Mouse (Mus musculus) MEL (cell line): ENCODE measurements around the gene 4931406P16Rik. TPM values are rescaled to one million over a fixed set of nuclear protein-coding genes. Genes with fewer than 3 reads are reported as not detected.
A peak's percentile ranks its signal among the peaks of the same experiment; 100 is the strongest.

Experiments
- DNase-seq: peaks from one replicate; pipeline ENCODE4 v3.0.0; 2011; ENCODE audit warnings: low read depth, low spot score
- H3K27ac ChIP-seq: 2 replicates; pipeline ENCODE4 v1.5.1; 2012; ENCODE audit warnings: low read depth, mild to moderate bottlenecking, control low read depth, low read length, moderate library complexity; ENCODE audit not compliant: control insufficient read depth
- H3K27me3 ChIP-seq, 2 experiments: fragments of 150-350 bp in 1 of 2; sonication (generic) in 1 of 2; 2 replicates each; pipeline ENCODE4 v1.6.1; 2012; ENCODE audit warnings: low read length in 2 of 2, mild to moderate bottlenecking in 2 of 2, improper control_type of control experiment in 1 of 2, moderate library complexity in 1 of 2; ENCODE audit not compliant: insufficient read depth in 2 of 2, control insufficient read depth in 1 of 2
- H3K36me3 ChIP-seq, 2 experiments: 2 replicates each; pipeline ENCODE4 v1.6.1; 2012 to 2014; ENCODE audit warnings: low read length in 2 of 2, improper control_type of control experiment in 1 of 2, inconsistent platforms in 1 of 2, mild to moderate bottlenecking in 1 of 2; ENCODE audit not compliant: insufficient read depth in 2 of 2, control insufficient read depth in 1 of 2
- H3K4me1 ChIP-seq, 2 experiments: fragments of 150-350 bp in 1 of 2; sonication (generic) in 1 of 2; 2 replicates each; pipeline ENCODE4 v1.6.1; 2012; ENCODE audit warnings: low read length in 2 of 2, improper control_type of control experiment in 1 of 2, mild to moderate bottlenecking in 1 of 2; ENCODE audit not compliant: insufficient read depth in 2 of 2, control insufficient read depth in 1 of 2
- H3K4me3 ChIP-seq, 2 experiments: fragments of 150-350 bp in 1 of 2; sonication (generic) in 1 of 2; 2 replicates each; pipeline ENCODE4 v1.5.1; 2012; ENCODE audit warnings: low read depth in 2 of 2, low read length in 2 of 2, mild to moderate bottlenecking in 2 of 2, moderate library complexity in 2 of 2, control low read depth in 1 of 2, improper control_type of control experiment in 1 of 2; ENCODE audit not compliant: control insufficient read depth in 1 of 2, insufficient read depth in 1 of 2
- H3K79me2 ChIP-seq: 2 replicates; pipeline ENCODE4 v1.6.1; 2012; ENCODE audit warnings: mild to moderate bottlenecking, low read length, moderate library complexity; ENCODE audit not compliant: control insufficient read depth, poor library complexity, insufficient read depth
- H3K9ac ChIP-seq: 2 replicates; pipeline ENCODE4 v1.6.1; 2012; ENCODE audit warnings: low read depth, mild to moderate bottlenecking, control low read depth, low read length, moderate library complexity; ENCODE audit not compliant: control insufficient read depth, poor library complexity, severe bottlenecking
- H3K9me3 ChIP-seq: fragments of 150-350 bp; sonication (generic); replicated peaks from 2 replicates; pipeline ENCODE4 v1.6.1; 2012; ENCODE audit warnings: mild to moderate bottlenecking, low read length, improper control_type of control experiment, moderate library complexity; ENCODE audit not compliant: insufficient read depth
- BHLHE40 ChIP-seq: IDR thresholded peaks from 2 replicates; pipeline ENCODE4 v1.6.1; 2012; ENCODE audit warnings: low read depth, mild to moderate bottlenecking, inconsistent platforms, low read length, improper control_type of control experiment, borderline replicate concordance
- CTCF ChIP-seq, 3 experiments: IDR thresholded peaks in 2 of 3; conservative IDR thresholded peaks in 1 of 3; 2 replicates each; pipeline ENCODE4 v1.5.1; 2011 to 2012; ENCODE audit warnings: low read length in 3 of 3, low read depth in 2 of 3, mild to moderate bottlenecking in 2 of 3, improper control_type of control experiment in 1 of 3, inconsistent platforms in 1 of 3, mixed read lengths in 1 of 3, moderate library complexity in 1 of 3; ENCODE audit not compliant: control insufficient read depth in 1 of 3, insufficient read depth in 1 of 3, poor library complexity in 1 of 3, severe bottlenecking in 1 of 3
- E2F4 ChIP-seq: IDR thresholded peaks from 2 replicates; pipeline ENCODE4 v1.6.1; 2011; ENCODE audit warnings: low read depth, low read length, improper control_type of control experiment, borderline replicate concordance
- EP300 ChIP-seq, 2 experiments: IDR thresholded peaks; 2 replicates each; pipeline ENCODE4 v1.6.1; 2011; ENCODE audit warnings: improper control_type of control experiment in 2 of 2, low read length in 2 of 2, low read depth in 1 of 2, mild to moderate bottlenecking in 1 of 2
- ETS1 ChIP-seq: IDR thresholded peaks from 2 replicates; pipeline ENCODE4 v1.6.1; 2012; ENCODE audit warnings: low read depth, mild to moderate bottlenecking, inconsistent platforms, low read length, improper control_type of control experiment, moderate library complexity
- HCFC1 ChIP-seq: IDR thresholded peaks from 2 replicates; pipeline ENCODE4 v1.6.1; 2012; ENCODE audit warnings: low read depth, mild to moderate bottlenecking, inconsistent platforms, low read length, improper control_type of control experiment, moderate library complexity
- JUND ChIP-seq: IDR thresholded peaks from 2 replicates; pipeline ENCODE4 v1.6.1; 2011; ENCODE audit warnings: low read depth, mild to moderate bottlenecking, improper control_type of control experiment, low read length
- MAFK ChIP-seq: IDR thresholded peaks from 2 replicates; pipeline ENCODE4 v1.6.1; 2011; ENCODE audit warnings: low read depth, mild to moderate bottlenecking, low read length, improper control_type of control experiment, borderline replicate concordance
- MAX ChIP-seq: IDR thresholded peaks from 2 replicates; pipeline ENCODE4 v1.6.1; 2011; ENCODE audit warnings: low read length, improper control_type of control experiment
- MAZ ChIP-seq: IDR thresholded peaks from 2 replicates; pipeline ENCODE4 v1.6.1; 2012; ENCODE audit warnings: low read depth, mild to moderate bottlenecking, inconsistent platforms, low read length, improper control_type of control experiment
- MXI1 ChIP-seq: IDR thresholded peaks from 2 replicates; pipeline ENCODE4 v1.6.1; 2011; ENCODE audit warnings: mild to moderate bottlenecking, low read depth, low read length, improper control_type of control experiment
- MYB ChIP-seq: IDR thresholded peaks from 2 replicates; pipeline ENCODE4 v1.6.1; 2011; ENCODE audit warnings: mild to moderate bottlenecking, low read depth, low read length, improper control_type of control experiment
- NELFE ChIP-seq: IDR thresholded peaks from 2 replicates; pipeline ENCODE4 v1.6.1; 2011; ENCODE audit warnings: low read depth, low read length, improper control_type of control experiment
- NRF1 ChIP-seq: IDR thresholded peaks from 2 replicates; pipeline ENCODE4 v1.6.1; 2014; ENCODE audit warnings: low read depth, mild to moderate bottlenecking, inconsistent platforms, low read length, improper control_type of control experiment, moderate library complexity; ENCODE audit not compliant: poor library complexity, insufficient read depth, severe bottlenecking
- RCOR1 ChIP-seq: IDR thresholded peaks from 2 replicates; pipeline ENCODE4 v1.6.1; 2012; ENCODE audit warnings: low read depth, mild to moderate bottlenecking, inconsistent platforms, low read length, improper control_type of control experiment
- TCF12 ChIP-seq: IDR thresholded peaks from 2 replicates; pipeline ENCODE4 v1.6.1; 2014; ENCODE audit warnings: low read depth, mild to moderate bottlenecking, inconsistent platforms, low read length, improper control_type of control experiment, moderate library complexity
- USF1 ChIP-seq: IDR thresholded peaks from 2 replicates; pipeline ENCODE4 v1.6.1; 2014; ENCODE audit warnings: low read depth, mild to moderate bottlenecking, inconsistent platforms, low read length, improper control_type of control experiment, moderate library complexity
- USF2 ChIP-seq, 2 experiments: IDR thresholded peaks; 2 replicates each; pipeline ENCODE4 v1.6.1; 2011 to 2012; ENCODE audit warnings: improper control_type of control experiment in 2 of 2, low read length in 2 of 2, borderline replicate concordance in 1 of 2, inconsistent platforms in 1 of 2, low read depth in 1 of 2, mild to moderate bottlenecking in 1 of 2; ENCODE audit not compliant: insufficient read depth in 1 of 2
- ZC3H11A ChIP-seq: IDR thresholded peaks from 2 replicates; pipeline ENCODE4 v1.6.1; 2012; ENCODE audit warnings: low read depth, mild to moderate bottlenecking, inconsistent platforms, low read length, improper control_type of control experiment
- ZMIZ1 ChIP-seq: IDR thresholded peaks from 2 replicates; pipeline ENCODE4 v1.6.1; 2012; ENCODE audit warnings: low read depth, mild to moderate bottlenecking, inconsistent platforms, low read length, improper control_type of control experiment, moderate library complexity
- ZNF384 ChIP-seq: IDR thresholded peaks from 2 replicates; pipeline ENCODE4 v1.6.1; 2012; ENCODE audit warnings: low read depth, mild to moderate bottlenecking, inconsistent platforms, low read length, improper control_type of control experiment
- polyA plus RNA-seq, 2 experiments: library from polyadenylated mRNA; stranded (reverse) in 1 of 2; unstranded in 1 of 2; fragments of >175 nt in 1 of 2; fragments of >200 nt in 1 of 2; gene quantifications; 2 replicates each; pipeline versions ENCODE4 v1.2.1 to v1.2.4; 2012; ENCODE audit warnings: low replicate concordance in 2 of 2, low read depth in 1 of 2; ENCODE audit not compliant: insufficient read length in 2 of 2, insufficient read depth in 1 of 2, missing spikeins in 1 of 2
- total RNA-seq: library from RNA; depleted of rRNA; stranded (reverse); fragments of 300-350 nt; gene quantifications from 2 replicates; pipeline ENCODE4 v1.2.3, GENCODE M21; 2012

The 4931406P16Rik gene
- total and polyA plus RNA-seq, 3 experiments: 7.8 to 18.0 TPM; not detected in 1

DNA sequence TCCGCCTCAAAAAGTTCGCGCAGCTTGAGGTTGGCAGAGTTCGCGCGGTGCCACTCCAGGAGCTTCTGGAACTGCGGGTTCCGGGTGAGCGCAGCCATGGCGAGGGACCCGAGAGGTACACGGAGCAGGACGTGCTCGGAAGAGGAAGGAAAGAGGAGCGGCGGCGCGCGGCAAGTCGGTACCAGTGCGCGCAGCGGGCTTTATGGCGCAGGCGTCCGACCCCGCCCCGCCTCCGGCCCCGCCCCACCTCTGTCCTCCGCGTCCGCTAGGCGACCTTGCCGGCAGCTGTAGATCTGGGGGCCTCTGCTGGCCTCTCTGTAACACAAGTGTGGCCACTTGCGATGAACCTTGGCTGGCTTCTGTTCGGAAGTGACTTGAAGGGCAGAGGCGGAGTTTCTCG lies 83.2 kb downstream of the 4931406P16Rik start, which contains the start of gene Gpi1 (continued):
- TF ChIP-seq ZMIZ1 (peak; percentile 98), MXI1 (peak; percentile 75), CTCF (IDR thresholded peaks at IDR 0.05 in 2 of 3, conservative IDR thresholded peaks at IDR 0.05 in 1 of 3; ENCODE audit: control insufficient read depth in 1 of 3, insufficient read depth in 1 of 3, low read depth in 2 of 3, low read length in 3 of 3, poor library complexity in 1 of 3, severe bottlenecking in 1 of 3) (peak in 1 of 3 experiments; percentile 38; a peak in 3 of 6 replicates), MAZ (peak; percentile 56; the same call in 1 of the 2 replicates), RCOR1 (peak; percentile 9; the same call in 1 of the 2 replicates), E2F4 (no peak), ETS1 (peak; percentile 32; the same call in 1 of the 2 replicates), NELFE (peak; percentile 90), TCF12 (peak; percentile 22; the same call in 1 of the 2 replicates), MAX (no peak; the same call in 1 of the 2 replicates), HCFC1 (peak; percentile 55; the same call in 1 of the 2 replicates), ZNF384 (no peak; the same call in 1 of the 2 replicates), MAFK (no peak), MYB (no peak), ZC3H11A (no peak), EP300 (IDR thresholded peaks at IDR 0.05; ENCODE audit: low read depth in 1 of 2, low read length in 2 of 2) (0 out of 4 replicates have a peak, but pooled peaks of 1 of the 2 experiments have one; percentile 19), NRF1 (peak; percentile 65), JUND (no peak)

- H3K4me3 ChIP-seq: peak overlapping the region; percentile 77 to 98
- H3K79me2 ChIP-seq: peaks cover 43% of the 10 kb centered on the region
- DNase-seq: peak; percentile 58
- peak overlapping the region; percentile 24 for H3K27ac ChIP-seq
- H3K27me3 ChIP-seq: no peaks in the 10 kb centered on the region
- peak overlapping the region; percentile 67 for H3K9ac ChIP-seq
- H3K4me1 ChIP-seq: peaks cover 9 to 28% of the 10 kb centered on the region in 2 experiments
- peaks cover 25 to 27% of the 10 kb centered on the region in 2 experiments for H3K36me3 ChIP-seq
- H3K9me3 ChIP-seq: no peaks in the 10 kb centered on the region
- no peak for TF ChIP-seq MAFK
- no peak for TF ChIP-seq EP300 (IDR thresholded peaks at IDR 0.05; ENCODE audit: low read depth in 1 of 2, low read length in 2 of 2)
- no peak for TF ChIP-seq BHLHE40
- no peak for TF ChIP-seq USF2 (IDR thresholded peaks at IDR 0.05; ENCODE audit: borderline replicate concordance in 1 of 2, insufficient read depth in 1 of 2, low read depth in 1 of 2, low read length in 2 of 2)
- TF ChIP-seq USF1: 0 out of 2 replicates have a peak, but pooled peaks have one; percentile 14
- no peak for TF ChIP-seq MAZ
- TF ChIP-seq, all 39 proteins: peak for 1
Measured at GRCm38 (mm10) chr7:34229691-34230111, 83.7 kb downstream of the 4931406P16Rik start.
